Mouse (Mus musculus) induced T-regulatory cell, adult 2 months (primary cell): ENCODE results near the gene Dhx32.

Experiments
- DNase-seq: peaks from one replicate; pipeline ENCODE4 v3.0.0-alpha.2; 2012; ENCODE audit warnings: low read depth

The Dhx32 gene

DNA sequence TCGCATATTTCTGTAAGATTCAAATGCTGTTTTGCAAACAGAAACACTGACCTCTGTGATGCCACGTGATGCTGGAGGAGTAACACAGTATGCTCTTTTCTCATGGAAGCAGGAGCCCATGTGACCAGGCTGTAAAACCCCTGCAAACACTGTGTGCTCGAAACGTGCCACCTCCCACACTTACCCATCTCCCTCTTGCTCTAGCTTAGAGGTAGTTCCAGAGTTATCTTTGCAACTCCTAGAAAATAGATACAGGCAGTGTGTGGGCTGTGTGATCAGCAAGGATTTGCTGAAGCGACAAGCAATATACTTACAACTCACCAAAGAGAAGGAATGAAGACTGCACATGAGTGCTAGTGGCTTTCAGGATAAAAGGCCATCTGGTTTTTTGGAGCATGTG is 14.0 kb downstream of the Dhx32 start:
- DNase-seq = no peak

DNA sequence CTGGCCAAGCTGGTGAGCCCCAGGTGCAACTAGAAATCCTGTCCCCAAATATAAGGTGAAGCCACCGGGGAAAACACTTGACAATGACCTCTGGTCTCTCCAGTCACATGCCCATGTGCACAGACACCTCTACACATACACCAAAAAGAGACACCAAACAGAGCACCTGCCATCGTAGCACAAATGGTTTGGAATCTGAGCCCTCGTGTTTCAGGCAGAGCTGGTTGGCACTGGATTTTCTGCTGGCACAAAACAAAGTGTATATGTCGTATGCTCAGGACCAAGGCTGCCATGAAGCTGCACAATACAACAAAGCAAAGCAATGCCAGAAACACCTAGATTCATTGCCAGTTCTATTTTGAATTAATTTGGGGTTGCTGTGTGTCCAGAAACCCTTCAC is 14.5 kb downstream of the Dhx32 start:
- no peak for DNase-seq

DNA sequence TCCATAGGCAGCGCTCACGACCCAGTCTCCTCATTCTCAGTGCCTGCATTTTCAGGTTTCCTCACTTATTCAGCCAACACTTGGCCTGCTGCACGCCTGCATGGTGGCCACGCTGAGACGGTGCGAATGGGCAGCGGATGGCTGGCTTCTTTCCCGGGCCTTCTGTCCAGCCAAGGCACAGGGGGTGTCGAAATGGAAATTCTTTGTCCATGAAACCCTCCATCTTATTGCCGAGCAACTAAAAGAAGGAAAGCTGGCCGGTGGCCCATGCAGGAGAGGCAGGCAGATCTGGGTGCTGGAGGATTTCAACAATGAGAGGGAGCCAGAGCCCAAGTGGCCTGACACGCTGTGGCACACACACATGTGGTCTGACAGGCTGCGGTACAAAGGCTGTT is 16.7 kb downstream of the Dhx32 start:
- no peak for DNase-seq

DNA sequence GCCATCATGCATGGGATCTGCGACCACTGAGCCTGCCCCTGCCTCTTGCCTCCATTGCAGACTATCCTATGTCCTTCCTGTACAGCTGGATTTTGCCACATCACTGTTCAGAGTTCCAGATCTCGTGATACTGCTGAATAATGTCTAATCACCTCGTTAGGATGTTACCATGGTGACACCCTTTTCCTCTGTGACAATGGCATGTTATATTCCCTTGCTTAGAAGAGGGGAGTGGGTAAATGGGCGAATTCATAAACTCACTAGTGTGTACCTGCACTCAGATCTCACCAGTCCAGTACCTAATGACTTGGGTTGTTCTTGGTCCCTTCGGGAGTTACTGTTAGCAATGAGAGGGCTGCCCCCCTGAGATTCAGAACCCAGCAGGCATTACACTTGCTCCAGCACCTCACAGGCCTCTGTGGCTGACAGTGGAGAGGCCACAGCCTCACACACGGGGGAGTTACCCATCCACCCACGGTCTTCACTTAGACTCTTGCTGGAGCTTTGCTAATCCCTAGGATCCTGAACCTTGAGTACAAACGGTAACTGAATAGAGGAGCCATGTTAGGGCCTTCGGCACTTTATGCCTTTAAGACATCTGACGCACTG is 17.2 kb downstream of the Dhx32 start:
- no peak for DNase-seq

DNA sequence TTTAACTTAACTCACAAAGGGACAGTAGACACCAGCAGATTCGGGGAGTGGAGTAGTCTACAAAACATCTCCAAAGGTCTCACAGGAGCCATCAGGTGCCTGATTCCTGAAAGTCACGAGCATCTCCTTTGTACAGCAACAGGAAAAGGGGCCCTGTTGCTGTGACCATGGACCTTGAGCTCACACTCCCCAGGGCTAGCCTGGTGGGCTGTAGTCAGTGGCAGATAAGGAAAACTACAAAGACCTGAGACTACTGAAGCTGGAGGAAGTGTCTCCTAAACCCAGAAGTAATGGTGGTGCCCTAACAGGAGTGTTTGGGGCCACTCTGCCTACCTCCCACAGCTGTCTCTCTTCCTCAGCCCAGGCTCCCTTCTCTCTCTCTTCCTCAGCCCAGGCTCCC is 18.1 kb downstream of the Dhx32 start:
- no peak for DNase-seq

DNA sequence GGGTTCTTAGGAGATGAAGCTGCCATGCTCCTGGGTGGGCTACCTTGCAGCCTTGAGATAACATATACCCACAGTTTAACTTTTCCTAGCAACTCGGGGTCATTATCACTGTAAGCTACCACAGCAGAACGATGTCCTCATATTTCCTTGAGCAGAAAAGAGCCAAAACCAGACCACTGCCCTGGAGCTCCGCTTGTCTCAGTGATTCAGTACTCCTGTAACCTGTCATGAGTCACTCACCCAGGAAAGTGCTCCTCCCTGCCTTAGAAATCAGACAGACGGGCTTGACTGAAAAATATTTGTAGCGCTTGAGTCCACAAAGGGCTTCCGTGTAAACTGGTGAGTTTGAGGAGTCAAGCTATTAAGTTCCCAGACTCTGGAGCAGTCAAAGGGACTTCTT is 19.8 kb downstream of the Dhx32 start:
- no peak for DNase-seq

DNA sequence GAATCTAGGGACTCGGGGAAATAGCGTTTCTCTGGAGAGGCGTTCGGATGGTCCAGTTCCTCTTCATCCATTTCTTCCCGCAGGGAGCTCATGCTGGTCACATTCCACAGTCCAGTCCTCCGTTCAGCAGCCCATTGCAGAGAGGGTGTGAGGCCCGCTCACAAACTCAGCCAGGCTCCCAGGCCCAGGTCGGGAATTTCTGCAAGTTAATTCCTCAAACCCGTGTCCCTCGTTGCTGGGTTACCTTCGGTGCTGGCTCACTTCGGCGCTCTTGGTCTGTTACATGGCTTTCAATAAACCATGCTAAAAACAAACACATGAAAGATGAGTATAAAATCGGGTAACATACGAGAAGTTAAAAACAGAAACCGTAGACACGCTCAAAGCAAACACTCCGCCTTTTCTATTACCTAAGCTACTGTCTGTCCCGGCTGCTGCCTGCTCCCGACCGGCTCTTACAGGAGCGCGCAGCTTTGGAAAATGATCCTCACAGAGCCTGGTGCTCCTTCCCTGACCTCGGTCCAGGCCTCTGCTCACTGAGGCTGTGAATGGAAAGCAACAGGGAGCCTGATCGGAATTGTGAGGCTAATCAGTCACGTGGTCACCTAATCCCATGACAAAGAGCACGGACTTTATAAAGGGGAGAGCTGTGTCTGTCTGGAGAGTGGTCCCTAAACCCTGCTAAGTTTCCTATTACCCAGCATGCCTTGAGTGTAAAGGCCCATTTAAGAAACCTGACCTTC is 22.7 kb downstream of the Dhx32 start:
- DNase-seq = no peak

DNA sequence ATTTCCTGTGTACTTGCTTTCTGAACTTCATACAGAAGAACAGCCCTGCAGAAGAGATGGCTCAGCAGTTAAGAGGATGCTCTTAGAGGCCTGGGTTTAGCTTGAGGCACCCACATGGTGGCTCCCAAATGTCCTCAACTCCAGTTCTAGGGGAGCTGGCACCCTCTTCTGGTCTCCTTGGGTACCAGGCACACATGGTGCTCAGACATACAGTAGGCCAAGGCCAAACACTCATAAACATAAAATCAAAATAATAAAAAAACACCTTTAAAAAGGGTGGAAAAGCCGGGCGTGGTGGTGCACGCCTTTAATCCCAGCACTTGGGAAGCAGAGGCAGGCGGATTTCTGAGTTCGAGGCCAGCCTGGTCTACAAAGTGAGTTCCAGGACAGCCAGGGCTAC is 23.8 kb downstream of the Dhx32 start:
- DNase-seq = no peak

DNA sequence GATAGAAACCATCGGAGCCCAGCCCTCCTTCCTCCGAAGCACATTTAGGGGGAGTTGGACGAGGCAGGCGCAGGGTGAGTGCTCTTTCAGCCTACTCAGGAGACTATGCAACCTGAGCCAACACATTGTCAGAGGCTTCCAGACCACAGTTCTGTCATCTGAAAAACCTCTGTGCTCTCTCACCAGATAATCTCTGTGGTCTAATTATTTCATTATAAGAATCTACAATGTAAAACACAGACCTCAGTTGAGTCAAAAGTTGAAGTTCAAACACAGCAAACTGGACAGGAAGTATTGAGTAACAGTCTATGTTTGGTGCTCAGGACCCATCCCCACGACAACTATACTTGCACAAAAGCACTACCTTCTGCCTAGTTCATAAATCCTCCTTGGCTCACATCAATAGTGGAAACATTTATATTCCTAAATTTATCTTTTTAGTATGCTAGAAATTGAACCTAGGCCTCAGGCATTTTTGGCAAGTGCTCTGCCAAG is 24.5 kb downstream of the Dhx32 start:
- DNase-seq = no peak

DNA sequence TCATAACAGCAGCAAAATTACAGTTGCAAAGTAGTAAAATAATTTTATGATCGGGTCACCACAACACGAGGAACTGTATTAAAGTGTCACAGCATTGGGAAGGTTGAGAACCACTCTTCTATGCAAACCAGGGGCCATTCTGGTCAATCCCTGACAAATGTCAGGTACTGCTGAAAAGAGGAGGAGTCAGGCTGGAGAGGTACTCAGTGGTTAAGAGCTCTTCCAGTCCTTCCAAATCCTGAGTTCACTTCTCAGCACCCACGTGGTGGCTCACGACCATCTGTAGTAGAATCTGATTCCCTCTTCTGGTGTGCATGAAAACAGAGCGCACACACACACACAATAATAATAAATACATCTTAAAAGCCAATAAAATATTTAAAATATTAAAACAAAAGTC is 31.4 kb downstream of the Dhx32 start:
- DNase-seq = no peak

DNA sequence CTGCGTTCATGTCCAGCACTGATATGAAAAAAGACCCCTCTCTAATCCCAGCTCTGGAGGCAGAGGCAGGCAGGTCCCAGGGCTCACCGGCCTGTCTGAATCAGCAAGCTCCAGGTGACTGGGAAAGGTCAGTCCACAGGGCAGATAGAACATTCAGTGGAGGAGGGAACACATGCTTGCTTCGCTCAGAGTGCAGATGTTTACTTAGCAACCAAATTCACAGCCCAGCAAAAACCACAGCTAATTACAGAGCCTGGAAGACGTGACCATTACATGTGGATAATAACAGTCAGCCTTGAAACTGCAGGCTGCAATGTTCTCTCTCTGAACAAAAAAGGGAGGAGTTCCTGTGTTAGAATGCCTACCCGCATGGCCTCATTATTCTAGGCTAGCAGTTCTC is 31.9 kb downstream of the Dhx32 start:
- DNase-seq = no peak

DNA sequence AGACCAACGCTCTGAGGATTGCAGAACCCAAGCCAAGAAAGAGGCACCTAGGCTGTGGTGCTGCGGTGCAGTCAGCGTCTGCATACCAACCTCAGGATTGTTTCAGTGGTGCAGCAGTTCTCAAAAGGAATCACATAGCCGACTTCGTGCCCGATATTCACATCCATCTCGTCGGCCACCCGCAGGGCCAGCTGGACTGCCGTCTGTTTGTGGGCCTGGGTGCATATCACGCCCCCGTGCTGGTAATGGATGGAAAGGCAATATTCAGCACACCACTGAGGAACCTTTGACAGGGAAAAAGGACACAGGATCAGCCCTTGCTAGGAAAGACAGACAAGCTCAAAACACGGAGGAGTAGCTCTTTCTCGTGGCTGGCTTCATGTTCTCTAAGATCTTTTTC is 33.8 kb downstream of the Dhx32 start:
- DNase-seq = no peak

DNA sequence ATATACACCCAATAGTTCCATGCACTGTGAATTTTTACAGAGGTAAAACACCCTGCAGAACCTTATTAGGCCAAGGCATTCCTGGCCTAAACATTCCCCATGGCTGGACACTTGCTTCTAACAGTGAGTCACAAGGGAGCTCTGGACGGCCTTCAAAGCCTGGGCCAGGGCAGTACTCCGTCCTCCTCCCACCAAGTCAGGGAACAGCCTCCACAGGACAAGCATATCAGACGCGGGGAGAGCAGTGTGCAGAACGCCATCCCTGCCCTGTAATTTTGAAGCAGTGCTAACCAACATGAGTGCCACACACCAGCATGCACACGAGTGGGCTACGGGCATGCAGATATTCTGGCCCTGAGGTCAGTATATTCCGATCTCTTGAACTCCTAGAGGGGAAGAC is 35.2 kb downstream of the Dhx32 start:
- no peak for DNase-seq

DNA sequence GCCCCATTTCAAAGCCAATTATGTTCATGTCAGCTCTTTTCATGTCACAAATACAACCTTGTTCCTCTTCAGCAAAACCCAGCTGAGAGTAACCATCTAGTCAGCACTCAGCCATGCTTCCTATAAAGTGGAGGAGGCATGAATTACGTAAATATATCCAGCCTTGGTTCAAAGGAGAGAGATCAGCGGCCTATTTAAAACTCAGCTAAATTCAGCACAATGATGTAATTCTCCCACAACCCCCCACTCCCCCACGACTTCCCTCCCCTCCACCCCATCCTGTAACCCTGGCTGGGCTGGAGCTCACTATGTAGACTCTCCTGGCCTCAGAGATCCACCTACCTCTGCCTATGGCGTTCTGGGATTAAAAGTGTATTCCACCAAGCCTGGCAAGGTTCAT is 37.8 kb downstream of the Dhx32 start:
- DNase-seq = no peak

DNA sequence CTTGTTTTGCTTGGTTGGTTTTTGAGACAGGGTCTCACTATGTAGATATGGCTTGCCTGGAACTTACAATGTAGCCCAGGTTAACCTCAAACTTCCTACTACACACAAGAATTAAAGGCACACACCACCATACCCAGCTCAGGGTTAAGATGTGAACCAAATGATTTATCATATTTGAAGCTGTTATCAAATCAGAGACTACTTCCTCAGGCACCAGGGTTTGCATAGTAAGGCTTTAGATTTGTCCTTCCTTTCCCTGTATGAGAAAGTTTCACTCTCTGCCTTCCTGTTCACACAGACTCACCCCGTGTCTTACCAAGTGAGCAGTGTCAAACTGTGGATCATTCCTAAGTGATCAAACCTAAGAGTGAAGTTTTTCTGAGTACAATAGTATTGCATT is 38.3 kb downstream of the Dhx32 start:
- DNase-seq = no peak

DNA sequence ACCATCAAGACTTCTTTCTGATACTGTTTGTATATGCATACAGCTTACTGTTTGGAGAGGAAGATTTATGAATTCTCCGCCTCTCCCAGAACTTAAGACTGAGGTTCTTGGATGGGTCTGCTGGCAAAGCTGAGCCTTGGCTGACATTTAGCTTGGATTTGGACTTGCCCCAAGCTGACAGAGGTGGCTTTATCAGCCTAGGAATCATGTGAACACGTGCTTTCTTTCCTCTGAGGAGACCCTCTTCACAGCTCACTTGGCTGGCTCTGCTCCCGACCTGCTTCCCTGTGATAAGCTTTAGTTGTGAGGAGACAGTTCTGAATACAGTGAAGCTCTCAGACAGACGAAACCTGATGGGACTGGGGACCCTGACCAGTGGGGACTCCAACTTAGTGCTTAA is 38.9 kb downstream of the Dhx32 start:
- DNase-seq = no peak

DNA sequence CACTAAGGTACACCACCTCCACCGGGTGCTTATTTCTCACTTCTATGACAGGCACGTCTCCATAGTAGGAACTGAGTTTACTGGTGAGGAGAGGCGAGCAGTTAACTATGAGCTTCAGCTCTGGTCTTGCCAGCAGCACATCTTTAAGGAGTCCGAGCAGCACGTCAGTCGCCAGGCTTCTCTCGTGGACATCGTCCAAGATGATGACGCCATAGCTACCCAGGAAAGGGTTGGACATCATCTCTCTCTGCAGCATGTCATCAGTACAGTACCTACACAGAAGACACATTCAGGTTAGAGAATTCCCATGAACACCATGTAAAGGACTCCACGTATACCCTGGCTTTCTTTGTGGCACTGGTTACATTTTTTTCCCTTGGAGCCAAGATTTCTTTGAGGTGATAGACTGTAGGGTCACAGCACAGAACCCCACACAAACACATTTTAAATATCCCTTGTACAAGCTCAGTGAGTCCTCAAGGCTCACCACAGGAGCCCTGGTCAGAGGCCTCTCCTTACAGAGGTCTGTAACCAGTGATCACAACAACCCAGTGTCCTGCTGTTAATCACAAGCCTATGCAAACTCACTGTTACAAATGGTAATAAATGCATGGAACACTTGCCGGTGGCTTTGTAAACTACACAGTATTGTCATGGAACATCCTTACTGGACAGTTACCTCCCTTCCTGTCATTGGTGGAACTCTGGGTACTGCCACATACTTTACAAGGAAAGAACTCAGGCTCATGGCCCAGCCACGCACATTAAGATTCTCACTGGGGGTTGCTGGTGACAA is 39.8 kb downstream of the Dhx32 start:
- DNase-seq = no peak

DNA sequence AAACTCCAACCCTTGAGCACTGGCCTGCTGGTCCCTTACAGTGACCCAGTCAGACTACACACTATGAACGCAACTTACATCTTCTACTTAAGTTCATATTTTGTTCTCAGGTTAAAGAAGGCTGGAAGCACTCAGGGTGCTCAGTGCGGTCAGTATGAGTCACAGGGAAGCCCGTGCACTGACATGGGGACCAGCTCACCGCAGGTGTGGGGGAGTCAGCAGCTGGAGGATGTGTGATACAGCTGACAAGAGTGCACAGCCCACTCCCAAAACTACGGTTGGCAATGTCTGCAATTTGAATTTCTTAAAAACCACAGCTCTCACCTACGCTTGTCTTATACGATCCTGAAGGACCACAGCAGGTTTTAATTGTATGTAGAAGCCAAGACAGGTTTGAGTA is 42.0 kb downstream of the Dhx32 start:
- peak; percentile 19 for DNase-seq

DNA sequence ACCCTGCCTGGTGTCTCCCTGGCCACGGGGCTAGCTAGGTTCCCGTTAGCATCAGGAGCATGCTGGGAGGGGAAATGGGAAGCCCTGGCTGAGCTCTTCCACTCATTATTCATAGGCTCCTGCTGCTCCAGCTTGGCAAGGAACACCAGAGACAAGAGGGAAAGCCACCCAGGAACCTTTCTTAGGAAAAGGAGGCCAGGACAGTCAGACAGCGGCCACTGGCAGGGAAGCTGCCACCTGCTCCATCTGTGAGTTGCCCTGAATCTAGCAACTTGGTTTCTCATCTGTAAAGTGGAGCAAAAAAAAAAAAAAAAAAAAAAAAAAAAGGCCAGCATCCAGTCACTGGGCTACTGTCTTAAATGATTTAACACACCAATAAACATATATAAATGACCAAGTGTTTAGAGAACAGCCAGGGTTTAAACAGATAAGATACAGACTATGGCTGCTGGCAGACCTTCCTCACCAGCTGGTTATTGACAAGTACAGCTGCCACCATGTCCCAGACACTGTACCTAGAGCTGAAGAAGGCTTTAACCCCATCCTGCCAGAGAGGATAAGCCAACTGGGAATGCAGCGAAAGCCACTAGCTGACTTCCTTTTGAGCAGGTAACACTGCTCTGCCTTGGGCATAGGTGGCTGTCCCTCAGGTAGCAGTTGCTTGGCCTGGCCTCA is 50.4 kb downstream of the Dhx32 start:
- no peak for DNase-seq

DNA sequence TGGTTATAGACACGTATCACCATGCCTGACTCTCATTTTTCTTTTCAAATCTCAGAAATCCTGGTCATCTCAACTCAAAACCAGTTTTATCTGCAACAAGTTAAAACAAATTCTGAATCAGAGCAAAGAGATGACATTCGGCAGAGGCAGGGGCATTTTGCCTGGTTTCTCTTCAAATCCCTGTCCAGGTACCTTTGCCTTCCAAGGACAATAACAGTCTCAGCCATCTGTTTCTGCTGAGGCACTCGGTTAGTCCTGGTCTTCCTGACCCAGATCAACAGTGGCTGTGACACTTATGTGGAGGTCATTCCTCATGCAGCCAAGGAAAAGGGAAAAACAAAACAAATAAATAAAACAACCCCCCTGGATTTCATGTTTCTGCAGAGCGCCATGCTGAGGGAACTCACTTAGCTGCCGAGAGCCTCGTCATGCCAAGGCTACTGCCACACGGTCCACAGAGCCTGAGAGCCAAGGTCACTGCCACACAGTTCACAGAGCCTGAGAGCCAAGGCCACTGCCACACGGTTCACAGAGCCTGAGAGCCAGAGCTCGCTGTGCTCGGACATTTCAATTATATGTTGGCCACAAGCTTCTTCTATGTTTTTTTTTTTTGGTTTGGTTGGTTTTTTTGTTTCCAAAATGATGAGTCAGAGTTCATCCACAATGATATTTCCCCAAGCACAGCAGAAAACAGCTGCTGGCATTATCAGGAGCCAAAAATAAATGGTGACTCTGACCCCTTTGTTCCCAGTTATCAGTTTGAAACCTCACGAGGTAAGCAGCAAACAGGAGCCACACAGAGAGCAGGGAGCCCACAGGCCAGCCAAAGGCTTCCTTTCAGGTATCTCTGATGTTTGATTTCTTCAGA is 52.0 kb downstream of the Dhx32 start:
- no peak for DNase-seq

DNA sequence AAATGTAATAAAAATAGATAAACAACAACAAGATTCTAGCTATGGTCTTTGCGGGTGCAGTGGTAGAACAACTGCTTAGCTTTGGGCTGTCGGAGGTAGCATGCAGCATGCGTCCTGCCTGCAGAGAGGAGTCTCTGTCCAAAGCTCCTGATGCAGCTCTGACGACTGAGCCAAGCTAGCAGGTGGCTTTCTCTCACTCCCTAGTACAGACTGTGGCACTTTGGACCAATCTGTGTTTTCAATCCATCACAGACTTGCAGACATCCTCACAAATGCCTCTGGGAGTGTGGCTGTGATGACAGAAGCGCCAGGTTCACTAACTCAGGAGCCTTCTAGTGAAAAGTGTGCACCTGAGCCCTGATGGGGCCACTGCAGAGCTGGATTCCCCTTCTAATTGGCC is 53.2 kb downstream of the Dhx32 start:
- DNase-seq = no peak

DNA sequence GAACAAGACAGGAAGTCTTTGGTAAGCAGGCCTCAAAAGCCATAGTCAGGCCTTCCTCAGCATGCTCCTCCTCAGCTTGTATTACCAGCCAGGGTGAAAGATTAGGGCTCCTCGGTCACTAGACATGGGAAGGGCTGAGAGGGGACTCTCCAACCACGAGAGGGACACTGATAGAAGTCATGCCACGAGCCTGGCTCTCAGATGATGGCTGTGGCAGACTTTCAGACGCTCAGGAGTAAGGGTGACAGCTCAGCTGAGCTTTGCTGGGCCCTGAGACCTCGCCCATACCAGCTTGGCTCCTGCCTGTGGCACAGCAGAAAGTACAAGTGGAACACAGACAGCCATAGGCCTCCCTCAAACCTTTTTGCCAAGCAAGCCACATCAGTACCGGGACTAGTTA is 55.5 kb downstream of the Dhx32 start:
- no peak for DNase-seq
